Mouse (Mus musculus) heart, adult 2 months (tissue): ENCODE measurements around the gene Clspn.

ENCODE experiments used
- CTCF ChIP-seq: fragments of 200-600 bp; IDR thresholded peaks from 2 replicates; pipeline ENCODE4 v1.8.1; 2022; ENCODE audit warnings: antibody characterized with exemption, mild to moderate bottlenecking, moderate library complexity
- EP300 ChIP-seq: fragments of 200-500 bp; IDR thresholded peaks from 2 replicates; pipeline ENCODE4 v1.6.1; 2011; ENCODE audit warnings: low read depth, low read length, control low read depth; ENCODE audit not compliant: insufficient read depth
- POLR2A ChIP-seq: fragments of 200-500 bp; IDR thresholded peaks from 2 replicates; pipeline ENCODE4 v1.6.1; 2011; ENCODE audit warnings: mild to moderate bottlenecking, low read depth, low read length, control low read depth; ENCODE audit not compliant: insufficient read depth

DNA sequence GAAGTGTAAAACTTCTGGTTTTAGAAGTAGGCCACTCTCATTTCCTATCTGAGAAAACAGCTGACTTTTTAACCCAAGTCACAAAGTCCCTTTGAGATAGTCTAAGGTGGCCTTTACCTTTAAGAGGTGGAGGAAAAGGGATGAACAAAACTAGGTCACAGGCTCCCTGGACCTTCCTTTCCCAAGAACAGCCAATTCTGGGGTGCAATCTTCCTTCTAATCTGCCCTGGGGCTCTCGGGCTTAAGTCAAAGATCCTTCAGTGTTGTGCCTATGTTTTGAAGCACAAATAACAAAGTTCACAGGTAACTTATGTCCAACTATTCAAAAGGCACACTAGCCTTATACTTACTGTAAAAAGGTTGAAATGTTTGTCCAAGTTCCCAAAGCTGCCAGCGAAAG is 47.4 kb downstream of the Clspn start:
- no peak for TF ChIP-seq POLR2A
- no peak for TF ChIP-seq EP300
- no peak for TF ChIP-seq CTCF
